Mouse (Mus musculus) neutrophil, adult 65 days (primary cell): Measurements from ENCODE around the gene B3gnt4. TPM values are rescaled to one million over a fixed set of nuclear protein-coding genes. Genes with fewer than 3 reads are reported as not detected.

ENCODE experiments used
- total RNA-seq: library from RNA; stranded (reverse); gene quantifications from 2 replicates; pipeline ENCODE4 v1.2.4, GENCODE M21; 2023

B3gnt4 gene
- not detected in 2 replicates for total RNA-seq

GRCm38 (mm10) chr5:123510160-123510559 lies at the start of gene B3gnt4:
B3gnt4 (plus strand) TSS chr5:123510460.

GRCm38 (mm10) chr5:123489112-123489785 lies 21.0 kb upstream of the B3gnt4 start, which contains the start of the genes Lrrc43 and Il31:
Lrrc43 (plus strand) TSS chr5:123489305.
Il31 (minus strand) TSS chr5:123489489.

GRCm38 (mm10) chr5:123523692-123524392 lies 13.6 kb downstream of the B3gnt4 start, which contains the start of gene Diablo:
Diablo (minus strand) TSS chr5:123524176.

GRCm38 (mm10) chr5:123525281-123525680 lies 15.0 kb downstream of the B3gnt4 start, which contains the start of gene Gm49027:
Gm49027 (minus strand) TSS chr5:123525488.

Other genes starting within 250 kb of the B3gnt4 start
- 3.8 and 6.1 TPM in 2 replicates for gene Bcl7a, start 166.6 kb upstream of the B3gnt4 start, total RNA-seq
- 40.6 and 61.0 TPM in 2 replicates for gene Mlxip, start 115.7 kb upstream of the B3gnt4 start, total RNA-seq
- 0.18 TPM in 1 of 2 replicates, not detected in the other for gene Lrrc43, start 21.2 kb upstream of the B3gnt4 start, total RNA-seq
- gene Il31, start 21.0 kb upstream of the B3gnt4 start, total RNA-seq, result not detected in 2 replicates
- 39.7 and 47.5 TPM in 2 replicates for gene Diablo, start 13.7 kb downstream of the B3gnt4 start, total RNA-seq
- gene Gm49027, start 15.0 kb downstream of the B3gnt4 start, total RNA-seq, result 2.2 and 6.1 TPM in 2 replicates
- gene Vps33a, start 62.6 kb downstream of the B3gnt4 start, total RNA-seq, result 38.0 and 56.0 TPM in 2 replicates
- 92.6 and 115 TPM in 2 replicates for gene Clip1, start 174.2 kb downstream of the B3gnt4 start, total RNA-seq
- 111 and 157 TPM in 2 replicates for gene Zcchc8, start 210.6 kb downstream of the B3gnt4 start, total RNA-seq
- 218 and 277 TPM in 2 replicates for gene Rsrc2, start 239.0 kb downstream of the B3gnt4 start, total RNA-seq
- 22.5 and 24.0 TPM in 2 replicates for gene Kntc1, start 239.3 kb downstream of the B3gnt4 start, total RNA-seq